Mouse (Mus musculus) liver (tissue): ENCODE data around the gene Cacng8.
"Not testable (repeated sequence)": the region's sequence is repeated elsewhere in the genome, so short reads cannot be mapped to it uniquely, and the experiment has no call there.

Experiments
- DNase-seq: peaks from one replicate; pipeline ENCODE4 v3.0.0-alpha.2; 2020; ENCODE audit warnings: mixed read lengths

Gene Cacng8

DNA sequence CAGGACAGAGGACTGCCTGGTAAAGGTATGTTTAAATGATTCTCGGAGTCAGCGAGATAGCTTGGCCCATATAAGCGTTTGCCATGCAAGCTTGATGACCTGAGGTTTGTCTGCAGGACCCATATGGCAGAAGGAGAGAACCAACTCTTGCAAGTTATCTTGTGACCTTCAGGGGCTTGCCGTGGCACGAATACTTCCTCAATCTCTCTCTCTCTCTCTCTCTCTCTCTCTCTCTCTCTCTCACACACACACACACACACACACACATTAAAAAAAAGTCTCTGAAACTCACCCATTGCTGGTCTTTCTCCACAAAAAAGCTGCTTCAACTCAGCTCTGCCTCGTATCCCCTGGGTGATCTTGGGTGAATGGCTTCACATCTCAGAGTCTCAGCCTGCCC lies 1.6 kb upstream of the Cacng8 start:
- no peak for DNase-seq

DNA sequence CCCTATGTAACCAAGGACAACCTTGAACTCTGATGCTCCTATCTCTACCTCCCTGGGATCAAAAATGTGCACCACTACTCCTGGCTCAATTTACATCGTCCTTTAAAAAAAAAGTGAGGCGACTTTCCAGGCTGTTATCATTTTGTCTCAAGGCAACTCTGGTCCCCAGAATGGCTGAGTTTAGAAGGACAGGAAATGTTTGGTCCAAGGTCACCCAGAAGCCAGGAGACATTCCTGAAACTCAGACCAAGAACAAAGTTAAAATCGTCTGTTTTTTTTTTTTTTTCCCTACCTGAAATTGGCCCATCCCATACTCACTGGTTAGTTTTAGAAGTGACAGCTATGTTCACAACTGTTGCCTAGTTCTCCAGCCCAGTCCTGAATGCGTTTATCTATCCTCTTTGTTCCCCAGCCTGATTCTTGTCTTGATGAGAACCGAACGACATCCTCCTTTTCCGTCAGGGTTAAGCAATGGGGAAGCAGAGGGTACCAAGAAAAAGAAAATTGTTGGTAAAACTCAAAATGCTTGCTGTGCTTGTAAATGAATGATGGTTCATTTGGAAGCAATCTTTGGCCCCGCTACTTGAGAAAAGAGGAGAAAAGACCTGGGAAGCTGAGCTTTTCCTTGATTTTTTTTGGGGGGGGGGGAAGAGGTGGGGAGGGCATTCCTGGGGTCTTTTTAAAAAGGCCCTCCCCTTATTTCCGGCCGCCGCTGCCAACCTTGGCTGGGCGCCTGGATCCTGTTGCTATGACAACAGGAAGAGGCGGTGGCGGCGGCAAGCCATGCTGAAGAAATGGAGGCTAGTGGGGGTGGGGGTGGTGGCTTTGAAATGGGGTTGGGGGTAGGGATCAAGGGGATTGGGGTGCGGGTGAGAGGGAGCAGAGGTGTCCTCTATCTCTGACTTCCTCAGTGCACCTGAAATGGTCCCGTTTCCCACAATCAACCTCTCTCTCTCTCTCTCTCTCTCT lies 755 bp upstream of the Cacng8 start:
- DNase-seq, result peak; percentile 44

DNA sequence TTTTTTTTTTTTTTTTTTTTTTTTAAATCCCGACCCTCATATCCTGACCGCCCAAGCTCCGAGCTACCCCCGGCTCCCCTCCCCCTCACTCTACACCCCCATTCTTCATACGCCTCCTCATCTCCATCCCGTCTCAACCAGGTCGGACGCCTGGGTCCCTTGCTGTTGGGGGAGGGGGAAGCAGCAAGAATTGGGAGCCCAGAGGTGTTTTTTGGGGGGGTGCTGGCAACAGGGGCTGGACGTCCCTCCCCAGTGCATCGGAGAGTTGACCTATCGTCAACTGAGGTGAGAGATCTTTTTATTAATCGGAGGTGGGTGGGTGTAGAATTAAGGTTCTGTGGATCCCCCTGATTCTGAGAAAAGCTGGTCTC lies 583 bp downstream of the Cacng8 start:
- DNase-seq, result no peak

DNA sequence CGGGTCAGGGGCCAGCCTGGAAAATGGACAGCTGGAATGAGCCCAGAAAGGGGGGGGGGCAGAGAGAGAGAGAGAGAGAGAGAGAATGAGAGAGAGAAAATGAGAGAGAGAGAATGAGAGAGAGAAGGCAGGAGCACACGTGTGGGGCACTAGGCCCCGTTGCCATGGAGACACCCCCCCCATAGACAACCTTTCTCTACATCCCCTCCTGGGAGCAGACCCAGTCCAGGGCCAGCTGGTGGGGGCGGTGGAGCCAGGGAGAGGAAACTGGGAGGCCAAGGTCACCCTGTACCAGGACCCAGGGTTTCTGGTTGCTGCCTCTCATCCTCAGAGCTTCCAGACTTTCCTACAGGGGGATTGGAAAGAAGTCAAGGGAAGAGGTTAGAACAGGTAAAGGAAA lies 1.3 kb downstream of the Cacng8 start:
- DNase-seq, result no peak

DNA sequence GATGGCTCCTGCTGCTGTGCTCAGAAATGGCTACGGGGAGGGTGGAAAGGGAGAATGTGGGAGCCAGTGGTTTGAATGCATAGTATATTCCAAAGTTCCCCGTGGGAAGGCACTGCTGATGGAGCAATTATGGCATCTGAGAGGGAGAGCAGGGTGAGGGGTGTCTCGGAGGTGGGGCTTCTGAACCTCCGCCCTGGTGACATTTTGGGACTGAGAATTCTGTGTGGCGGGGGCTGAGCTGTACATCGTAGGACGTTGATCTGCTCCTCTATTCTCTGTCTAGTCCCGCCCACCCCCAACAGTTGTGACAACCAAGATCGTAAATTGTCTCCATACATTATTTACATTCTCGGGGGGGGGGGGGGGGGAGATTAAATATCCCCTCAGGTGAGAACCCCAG lies 6.9 kb downstream of the Cacng8 start:
- DNase-seq, result no peak

DNA sequence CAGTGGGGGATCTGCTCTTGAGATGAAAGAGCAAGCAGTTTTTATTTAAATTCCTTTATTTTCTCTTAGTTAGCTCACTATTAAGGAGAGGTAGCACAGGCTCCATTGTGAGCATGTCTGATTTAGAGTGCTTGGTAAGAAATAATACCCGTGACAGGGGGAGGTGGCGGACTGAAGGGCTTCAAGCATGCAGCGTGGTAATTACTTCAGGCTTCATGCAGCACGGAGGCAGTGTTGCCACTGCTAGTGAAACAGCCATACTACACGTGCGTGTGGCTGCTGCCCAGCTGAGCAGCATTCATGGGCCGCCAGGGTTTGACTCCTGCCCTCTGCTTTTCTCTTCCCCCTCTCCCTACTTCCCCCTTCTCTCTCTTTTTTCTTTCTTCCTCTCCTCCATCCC lies 7.3 kb downstream of the Cacng8 start:
- DNase-seq, result no peak

DNA sequence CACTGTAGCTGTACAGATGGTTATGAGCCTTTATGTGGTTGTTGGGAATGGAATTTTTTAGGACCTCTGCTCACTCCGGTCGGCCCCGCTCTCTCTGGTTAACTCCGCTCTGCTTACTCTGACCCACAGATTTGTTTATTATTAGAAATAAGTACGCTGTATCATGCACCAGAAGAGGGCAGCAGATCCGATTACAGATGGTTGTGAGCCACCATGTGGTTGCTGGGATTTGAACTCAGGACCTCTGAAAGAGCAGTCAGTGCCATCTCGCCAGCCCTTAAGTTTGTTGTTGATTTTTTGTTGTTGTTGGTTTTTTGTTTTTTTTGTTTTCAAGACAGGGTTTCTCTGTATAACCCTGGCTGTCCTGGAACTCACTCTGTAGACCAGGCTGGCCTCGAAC lies 7.9 kb downstream of the Cacng8 start:
- not testable (repeated sequence) for DNase-seq

DNA sequence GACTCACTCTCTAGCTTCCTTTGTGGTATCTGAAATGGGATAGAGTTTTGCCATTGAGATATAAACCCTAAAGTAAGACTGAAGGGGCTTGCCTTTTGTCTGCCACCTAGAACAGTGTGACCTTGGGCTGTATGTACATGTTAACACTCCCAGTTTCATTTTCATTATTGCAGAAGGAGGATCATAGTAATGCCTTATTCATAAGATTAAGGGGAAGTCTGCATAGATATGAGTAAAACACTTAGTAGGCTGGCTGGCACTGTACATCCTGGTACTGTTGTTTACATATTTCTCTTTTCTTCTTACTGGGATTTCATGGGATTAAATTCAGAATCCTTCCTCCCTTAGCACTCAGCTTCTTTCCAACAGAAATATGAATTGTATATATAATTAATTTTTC lies 9.5 kb downstream of the Cacng8 start:
- no peak for DNase-seq

DNA sequence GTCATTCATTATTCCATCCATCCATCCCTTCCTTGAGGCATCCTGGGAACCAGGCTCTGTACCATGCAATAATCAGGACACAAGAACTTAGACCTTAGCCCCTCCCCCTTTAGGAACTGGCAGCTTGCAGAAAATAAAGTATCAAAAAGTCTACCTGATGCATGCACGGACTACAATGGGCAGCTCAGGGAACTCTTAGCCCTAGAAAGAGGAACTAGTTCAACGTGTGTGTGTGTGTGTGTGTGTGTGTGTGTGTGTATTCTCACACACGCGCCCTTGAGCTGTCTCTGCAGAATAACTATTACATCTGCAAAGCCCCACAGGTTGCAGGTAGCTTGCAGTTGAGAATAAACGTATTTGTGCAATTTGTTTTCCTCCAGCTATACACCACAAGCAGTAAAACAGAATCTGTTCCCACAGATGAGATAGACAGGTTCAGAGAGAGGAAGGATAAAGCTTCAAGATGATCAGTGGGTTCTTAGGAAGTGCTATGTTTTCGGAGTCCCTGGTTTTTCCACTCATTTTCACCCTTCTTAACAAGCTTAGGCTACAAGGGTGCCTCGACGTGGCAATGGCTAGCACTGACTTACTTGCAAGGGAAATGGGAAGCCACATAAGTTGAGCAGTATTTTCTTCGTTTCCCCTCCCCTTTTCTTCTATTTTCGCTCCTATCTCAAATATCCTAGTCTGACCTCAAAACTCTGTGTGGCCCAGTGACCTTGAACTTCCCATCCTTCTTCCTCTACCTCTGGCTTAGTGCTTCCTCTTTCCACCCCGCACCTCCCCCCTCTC lies 19.4 kb downstream of the Cacng8 start:
- no peak for DNase-seq

DNA sequence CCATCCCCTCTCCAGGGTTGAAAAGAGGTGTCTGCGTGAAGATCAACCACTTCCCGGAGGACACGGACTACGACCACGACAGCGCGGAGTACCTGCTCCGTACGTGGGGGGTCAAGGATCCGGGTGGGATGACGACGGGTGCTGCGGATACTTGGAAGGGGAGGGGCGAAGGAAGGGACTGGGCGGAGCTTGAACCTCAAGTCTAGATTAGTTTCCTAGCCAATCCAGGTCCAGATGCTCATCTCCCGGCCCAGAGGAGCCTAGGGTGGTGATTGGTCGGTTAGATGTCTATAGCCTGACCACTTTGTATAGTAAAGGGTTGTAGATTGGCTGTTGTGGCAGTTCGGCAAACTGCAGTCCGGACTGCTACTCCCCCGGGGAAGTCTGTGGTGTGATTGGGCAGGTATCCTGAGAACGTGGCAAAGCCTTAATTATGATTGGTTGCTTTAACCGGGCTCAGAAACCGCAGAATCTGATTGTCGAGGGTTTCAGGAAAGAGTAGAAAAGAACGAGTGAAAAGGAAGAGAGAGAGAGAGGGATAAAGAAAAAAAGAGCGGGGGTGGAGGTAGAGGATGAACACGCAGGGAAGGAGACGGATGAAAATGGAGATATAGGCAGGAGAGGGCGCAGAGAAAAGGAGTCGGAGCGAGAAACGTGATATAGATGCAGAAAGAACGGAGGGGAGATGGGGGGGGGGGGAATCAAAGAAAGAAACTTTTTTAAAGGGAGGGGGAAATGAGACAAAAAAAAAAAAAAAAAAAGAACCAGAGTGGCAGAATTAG lies 20.9 kb downstream of the Cacng8 start:
- DNase-seq, result peak; percentile 43

DNA sequence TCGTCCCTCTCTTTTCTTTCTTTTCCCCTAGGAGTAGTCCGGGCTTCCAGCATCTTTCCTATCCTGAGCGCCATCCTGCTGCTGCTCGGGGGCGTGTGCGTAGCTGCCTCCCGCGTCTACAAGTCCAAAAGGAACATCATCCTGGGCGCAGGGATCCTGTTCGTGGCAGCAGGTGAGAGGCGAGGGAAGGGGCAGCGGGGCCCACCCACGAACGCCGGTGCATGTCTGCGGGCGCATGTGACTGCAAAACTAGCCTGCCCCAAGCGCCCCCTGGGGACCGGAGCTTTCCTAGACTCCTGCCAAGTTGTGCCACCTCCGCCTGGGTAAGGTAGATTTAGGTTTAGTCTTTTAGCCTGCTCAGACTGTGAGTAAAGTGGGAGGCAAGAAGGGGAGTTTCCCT lies 21.6 kb downstream of the Cacng8 start:
- DNase-seq, result no peak

DNA sequence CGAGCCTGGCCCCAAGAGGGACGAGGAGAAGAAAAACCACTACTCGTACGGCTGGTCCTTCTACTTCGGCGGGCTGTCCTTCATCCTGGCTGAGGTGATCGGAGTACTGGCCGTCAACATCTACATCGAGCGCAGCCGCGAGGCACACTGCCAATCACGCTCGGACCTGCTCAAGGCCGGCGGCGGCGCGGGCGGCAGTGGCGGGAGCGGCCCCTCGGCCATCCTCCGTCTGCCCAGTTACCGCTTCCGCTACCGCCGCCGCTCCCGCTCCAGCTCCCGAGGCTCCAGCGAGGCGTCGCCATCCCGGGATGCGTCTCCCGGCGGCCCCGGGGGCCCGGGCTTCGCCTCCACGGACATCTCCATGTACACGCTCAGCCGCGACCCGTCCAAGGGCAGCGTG lies 24.4 kb downstream of the Cacng8 start:
- no peak for DNase-seq

DNA sequence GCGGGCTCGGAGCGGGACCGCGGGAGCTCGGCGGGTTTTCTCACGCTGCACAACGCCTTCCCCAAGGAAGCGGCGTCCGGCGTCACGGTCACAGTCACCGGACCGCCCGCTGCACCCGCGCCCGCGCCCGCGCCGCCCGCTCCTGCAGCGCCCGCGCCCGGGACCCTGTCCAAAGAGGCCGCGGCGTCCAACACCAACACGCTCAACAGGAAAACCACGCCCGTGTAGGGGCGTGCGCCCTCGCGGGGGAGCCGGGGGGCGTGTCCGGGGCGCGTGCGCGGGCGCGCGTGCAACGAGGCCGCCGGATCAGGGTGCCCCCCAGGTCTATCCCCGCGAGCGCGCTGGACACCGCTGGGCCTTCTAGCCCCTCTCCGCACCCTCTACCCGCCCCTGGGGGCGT lies 24.9 kb downstream of the Cacng8 start:
- DNase-seq, result no peak

DNA sequence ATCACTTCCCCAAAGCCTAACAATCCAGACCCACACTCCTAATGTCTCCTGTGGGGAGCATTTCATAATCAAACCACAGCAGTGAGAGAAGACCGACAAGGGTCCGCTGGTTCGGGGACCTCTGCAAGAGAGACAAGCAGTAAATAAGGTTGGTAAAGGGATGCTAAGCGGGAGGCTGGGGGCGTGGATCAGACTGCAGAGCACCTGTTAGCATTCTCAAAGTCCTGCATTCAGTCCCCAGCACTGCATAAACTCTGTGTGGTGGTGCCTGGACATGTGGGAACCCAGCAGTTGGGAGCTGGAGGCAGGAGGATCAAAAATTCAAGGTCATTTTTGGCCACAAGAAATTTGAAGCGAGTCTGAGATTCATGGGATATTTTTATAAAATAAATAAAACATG lies 29.5 kb downstream of the Cacng8 start:
- DNase-seq, result no peak

DNA sequence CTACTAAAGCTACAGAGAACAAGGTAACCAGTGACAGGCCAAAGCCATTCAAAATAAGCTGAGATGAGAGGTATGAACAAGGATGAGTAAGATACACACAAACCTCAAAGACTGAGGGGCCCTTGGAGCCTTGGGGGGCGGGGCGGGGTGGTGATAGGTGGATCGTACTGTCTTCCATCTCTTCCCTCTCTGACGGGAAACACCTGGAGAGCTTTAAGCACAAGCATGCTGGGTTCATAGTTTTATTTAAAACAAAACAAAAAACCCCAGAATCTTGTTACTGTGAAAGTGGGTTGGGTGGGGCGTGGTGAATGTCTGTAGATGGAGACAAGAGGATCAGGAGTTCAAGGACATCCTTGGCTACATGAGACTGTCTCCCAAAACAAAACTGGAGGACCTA lies 30.0 kb downstream of the Cacng8 start:
- no peak for DNase-seq

DNA sequence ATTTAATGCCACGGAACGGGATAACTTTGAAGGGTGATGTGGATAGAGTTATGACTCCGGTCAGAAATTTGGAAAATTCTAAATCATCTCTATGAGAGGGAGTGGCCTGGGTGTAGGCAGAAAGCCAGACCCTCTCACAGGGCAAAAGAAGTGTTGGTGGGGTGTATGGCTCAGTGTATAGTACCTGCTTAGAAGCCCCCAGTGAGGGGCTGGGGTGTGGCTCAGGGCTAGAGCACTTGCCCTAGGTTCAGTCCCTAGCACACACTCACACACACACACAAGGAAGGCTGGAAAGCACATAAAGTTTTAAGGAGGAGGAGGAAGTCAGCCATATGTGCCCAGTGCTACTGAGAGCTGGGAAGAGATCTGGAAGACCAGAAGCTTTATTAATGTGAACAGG lies 30.8 kb downstream of the Cacng8 start:
- DNase-seq, result no peak

DNA sequence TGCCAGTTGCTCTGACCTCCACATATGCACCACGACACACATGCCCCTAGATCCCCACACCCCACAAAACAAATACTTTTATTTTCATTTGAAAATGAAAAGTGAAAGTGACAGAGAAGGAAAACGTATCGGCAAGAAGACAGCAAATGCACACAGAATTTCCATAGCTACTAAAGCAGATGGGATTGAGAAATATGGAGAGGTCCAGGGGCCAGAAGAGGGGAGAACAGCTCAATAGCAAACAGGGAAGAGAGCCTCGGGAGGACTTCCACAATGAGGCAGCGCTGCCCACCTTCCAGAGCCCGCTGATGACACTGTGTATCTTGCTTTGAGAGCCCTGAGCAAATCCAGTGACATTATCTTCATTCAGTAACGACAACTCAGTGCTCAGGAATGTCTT lies 31.6 kb downstream of the Cacng8 start:
- no peak for DNase-seq

DNA sequence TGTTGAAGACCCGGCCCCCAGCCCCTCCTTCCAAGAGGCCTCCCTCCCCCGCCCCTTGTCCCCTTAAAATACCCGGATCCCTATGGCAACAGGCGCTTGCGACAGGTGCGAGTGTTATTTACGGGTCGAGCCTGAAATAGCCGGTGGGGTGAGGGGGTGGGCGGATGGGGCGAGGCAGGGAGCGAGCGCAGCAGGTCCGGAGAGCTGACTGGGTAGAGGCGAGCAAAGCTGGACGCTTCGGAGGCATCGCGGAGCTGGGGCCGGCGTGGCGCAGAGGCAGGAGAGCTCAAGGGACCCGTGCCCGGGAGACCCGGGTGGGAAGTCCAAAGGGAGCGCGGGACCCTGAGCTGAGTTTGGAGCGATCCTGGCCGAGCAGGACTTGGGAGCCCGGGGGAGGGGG lies 32.9 kb downstream of the Cacng8 start:
- DNase-seq, result no peak

DNA sequence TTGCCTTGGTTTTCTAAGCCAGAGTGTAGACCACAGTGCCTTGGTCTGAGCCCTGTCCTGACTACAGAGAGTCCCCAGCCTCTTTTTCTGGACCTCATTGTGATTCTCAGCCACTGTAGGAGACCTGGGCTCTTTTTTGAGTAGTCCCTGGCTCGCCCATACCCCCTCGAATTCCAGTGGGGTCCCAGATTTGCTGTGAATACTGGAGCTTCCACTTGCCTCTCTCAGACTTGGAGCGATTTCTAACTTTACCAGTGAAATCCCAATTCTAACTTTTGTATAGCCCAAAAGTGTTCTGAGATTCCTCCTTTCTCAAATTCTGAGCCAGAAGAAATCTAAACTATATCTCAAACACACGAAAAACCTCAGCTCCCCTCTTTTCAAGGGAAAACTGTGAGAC lies 33.4 kb downstream of the Cacng8 start, which contains the start of gene Cacng6:
Gene Cacng6 (plus strand): TSS at position 301 of the 400 bp plus-strand sequence.
- DNase-seq, result no peak

DNA sequence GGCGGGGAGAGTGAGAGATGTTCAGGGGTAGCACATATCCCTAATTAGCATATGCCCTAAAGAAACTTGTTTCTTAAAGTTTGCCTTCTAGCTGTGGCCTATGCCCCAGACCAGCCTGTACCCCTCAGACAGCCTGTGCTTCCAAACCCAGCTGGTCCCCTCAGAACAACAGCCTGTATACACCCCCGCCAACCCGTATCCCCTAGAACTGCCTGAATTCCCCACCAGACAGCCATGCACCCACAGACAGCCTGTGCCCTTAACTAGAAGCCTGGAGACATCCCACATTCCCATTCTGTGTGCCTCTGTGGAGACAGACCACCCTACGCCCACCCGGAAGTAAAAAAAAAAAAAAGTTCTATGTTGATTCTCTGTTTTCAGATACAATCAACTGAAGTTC lies 34.7 kb downstream of the Cacng8 start:
- no peak for DNase-seq

DNA sequence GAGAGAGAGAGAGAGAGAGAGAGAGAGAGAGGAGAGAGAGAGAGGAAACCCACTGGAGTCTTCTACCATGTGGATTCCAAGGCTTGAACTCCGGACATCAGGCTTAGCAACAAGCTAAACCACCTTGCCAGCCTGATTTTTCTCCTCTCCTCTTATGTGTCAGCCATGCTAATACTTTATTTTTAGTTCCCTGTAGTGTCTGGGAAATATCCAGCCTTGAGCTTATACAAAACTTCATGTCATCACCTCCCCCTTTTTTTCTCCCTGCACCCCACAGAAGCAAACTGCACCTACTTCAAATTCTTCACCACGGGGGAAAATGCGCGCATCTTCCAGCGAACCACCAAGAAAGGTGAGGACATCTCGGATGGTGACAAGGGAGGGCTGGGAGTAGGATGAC lies 39.7 kb downstream of the Cacng8 start:
- no peak for DNase-seq

DNA sequence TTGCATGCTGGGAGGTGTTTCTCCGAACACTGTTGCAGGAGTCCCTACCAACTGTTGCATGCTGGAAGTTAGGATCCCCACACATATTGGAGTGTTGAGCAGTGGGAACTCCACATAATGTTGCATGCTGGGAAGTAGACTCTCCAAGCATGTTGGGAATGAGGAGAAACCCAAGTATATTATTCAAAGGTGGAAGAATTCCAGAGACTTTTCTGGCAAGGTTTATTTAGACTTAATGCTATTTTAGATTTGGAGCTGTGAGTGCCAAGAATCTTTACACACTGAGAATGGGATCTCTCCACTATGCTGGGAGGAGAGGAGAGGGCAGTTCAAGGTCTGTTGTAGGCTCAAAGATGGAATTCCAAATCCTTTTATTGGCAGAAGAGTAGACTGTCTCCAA lies 41.6 kb downstream of the Cacng8 start:
- DNase-seq, result no peak

DNA sequence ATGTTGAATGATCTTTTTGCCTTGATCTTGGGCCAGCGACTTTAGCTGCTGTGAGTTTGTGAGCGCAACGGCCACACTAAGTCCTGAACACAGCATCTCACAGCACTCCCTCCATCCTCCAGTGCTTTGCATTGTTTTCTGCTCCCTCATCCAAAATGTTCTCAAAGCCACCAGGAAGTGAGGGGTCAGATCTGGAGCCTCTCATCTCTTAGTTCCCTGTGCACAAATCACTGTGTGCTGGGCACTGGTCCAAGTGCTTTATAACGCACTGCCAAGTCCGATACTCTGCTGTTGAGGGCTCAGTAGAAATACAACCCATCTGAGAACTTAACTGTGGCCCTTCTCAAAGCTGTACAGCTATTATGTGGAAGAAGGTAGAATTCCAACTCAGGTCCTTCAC lies 47.5 kb downstream of the Cacng8 start:
- DNase-seq, result no peak
